Mouse (Mus musculus) monocyte, adult 5-6 weeks (primary cell): ENCODE data around the gene Dpy19l1. TPM values are rescaled to one million over a fixed set of nuclear protein-coding genes. Genes with fewer than 3 reads are reported as not detected.

Experiments used
- ATAC-seq: fragments of 153-309, 156-312 bp; replicated peaks from 2 replicates; pipeline ENCODE4 v1.8.0; 2017; ENCODE audit warnings: mild to moderate bottlenecking; ENCODE audit not compliant: low TSS enrichment, insufficient number of reproducible peaks, severe bottlenecking, poor library complexity, low FRiP score
- total RNA-seq: library from RNA; stranded (forward); fragments of 200-1000, 200-491, 200-594 nt; gene quantifications from 3 replicates; pipeline ENCODE4 v1.2.3, GENCODE M21; 2017

The Dpy19l1 gene
- total RNA-seq, 1 experiment from 2014 or later, result 31.9 TPM

DNA sequence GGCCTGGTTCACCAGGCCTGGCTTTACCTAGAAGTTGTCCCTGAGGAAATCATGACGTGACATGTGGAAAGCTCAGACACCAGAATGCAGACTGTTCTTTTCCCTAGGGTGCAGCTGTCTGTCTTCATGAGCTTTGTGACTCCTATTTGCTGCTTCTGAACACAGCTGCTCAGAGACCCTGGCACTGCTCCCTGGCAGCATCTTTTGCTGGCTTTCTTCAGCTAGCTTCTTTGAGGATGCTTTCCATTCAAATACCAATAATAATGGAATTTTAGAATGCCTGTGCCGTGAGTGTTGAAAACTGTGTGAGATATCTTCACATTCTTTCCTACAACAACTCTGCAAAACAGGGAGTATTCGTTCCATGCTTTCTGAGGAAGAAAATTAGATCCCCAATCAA lies 108.8 kb downstream of the Dpy19l1 start:
- no peak for ATAC-seq

DNA sequence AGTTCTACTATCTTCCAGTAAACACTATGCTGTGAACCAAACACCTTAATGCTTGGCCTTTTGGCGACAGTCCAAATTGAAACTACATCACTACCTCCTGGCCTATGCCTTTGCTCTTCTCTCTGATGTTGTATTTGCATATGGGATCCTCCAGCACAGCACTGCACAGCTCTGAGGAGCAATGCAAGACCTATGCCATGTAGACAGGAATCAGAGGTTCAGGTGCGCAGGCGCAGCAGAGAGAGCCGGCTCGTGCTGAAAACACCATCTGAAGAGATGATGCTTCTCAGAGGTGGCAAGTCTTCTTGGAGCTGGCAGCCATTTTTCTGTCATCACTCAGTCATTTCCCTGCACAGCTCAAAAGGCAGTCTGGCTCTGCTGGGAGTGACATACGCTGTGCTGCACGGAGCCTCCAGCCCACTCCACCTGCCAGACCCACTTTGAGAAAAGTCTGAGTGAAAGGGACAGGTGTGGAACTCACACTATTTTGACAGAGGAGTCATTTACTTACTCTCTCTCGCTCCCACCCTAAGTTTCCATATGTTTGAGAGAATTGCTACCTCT lies 112.1 kb downstream of the Dpy19l1 start:
- no peak for ATAC-seq

DNA sequence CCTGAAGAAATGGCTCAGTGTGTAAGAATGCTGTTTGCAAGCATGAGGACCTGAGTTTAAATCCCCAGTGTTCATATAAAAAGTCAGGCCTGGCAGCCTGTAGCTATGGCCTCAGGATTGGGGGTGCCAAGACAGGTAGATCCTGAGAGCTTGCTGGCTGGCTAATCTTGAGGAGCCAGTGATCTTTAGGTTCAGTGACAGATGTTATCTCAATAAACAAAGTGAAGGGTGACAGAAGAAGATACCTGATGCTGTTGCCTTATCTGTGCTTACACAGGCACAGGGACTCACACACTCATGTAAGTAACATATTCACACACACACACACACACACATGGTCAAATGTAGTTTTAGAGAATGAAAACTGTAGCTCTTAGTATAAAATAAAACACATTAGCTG lies 115.7 kb downstream of the Dpy19l1 start:
- ATAC-seq, result no peak

DNA sequence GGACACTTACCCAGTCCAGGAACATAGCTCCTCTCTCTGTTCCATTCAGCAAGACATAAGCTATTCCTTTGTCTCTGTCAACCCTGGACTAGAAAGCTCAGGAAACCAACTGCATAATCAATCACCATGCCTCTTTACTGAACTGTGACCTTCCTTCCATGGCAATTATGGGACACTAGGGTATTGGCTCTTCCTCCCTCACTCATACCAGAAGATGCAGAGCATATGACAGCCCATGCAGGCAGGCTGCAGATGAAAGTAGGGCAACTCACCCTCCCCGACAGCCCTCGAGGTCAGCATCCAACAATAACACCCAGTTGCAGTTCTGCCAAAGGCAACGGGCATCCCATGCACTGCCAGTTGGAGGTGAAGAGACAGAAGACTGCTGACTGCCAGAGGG lies 123.6 kb downstream of the Dpy19l1 start:
- no peak for ATAC-seq

DNA sequence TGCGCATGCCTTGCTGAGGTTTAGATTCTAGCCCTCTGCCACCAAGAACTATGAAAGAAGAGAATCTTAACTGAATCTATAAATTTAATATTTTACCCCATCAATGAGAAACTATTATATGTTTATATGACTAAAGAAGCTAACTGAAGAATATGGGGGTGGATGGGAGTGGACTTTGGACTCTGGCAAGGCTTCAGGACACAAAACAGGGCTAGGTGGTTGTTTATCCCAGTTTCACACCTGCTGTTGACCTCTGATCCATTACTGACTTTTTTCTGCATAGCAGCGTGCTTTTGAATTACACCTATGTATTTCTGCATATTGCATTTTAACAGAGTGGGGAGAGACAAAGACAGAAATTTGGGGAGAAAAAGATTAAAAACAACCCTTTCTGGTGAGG lies 124.1 kb downstream of the Dpy19l1 start:
- no peak for ATAC-seq

Other genes with a start within 250 kb of the Dpy19l1 start
- gene Cypt4, start 122.1 kb upstream of the Dpy19l1 start, total RNA-seq, result not detected in 3 replicates
- gene Dpy19l2, start 193.2 kb upstream of the Dpy19l1 start, total RNA-seq, result not detected in 3 replicates